Mouse (Mus musculus) forebrain, embryonic 16.5 days (tissue): ENCODE results near the gene Hoxa6. TPM values are rescaled to one million over a fixed set of nuclear protein-coding genes. Genes with fewer than 3 reads are reported as not detected.

Source experiments
- ATAC-seq: fragments of 200-750 bp; cut with Nextera tagmentation; 2 replicates; pipeline ENCODE4 v1.8.0; 2017; ENCODE audit warnings: mild to moderate bottlenecking, moderate library complexity
- H3K27ac ChIP-seq: fragments of 300-500 bp; sonication (generic); 2 replicates; pipeline ENCODE4 v1.5.1; 2014; ENCODE audit warnings: low read length, control low read depth
- H3K27me3 ChIP-seq: fragments of 300-500 bp; sonication (generic); replicated peaks from 2 replicates; pipeline ENCODE4 v1.6.1; 2014; ENCODE audit warnings: low read length; ENCODE audit not compliant: control insufficient read depth, insufficient read depth
- H3K36me3 ChIP-seq: fragments of 300-500 bp; sonication (generic); 2 replicates; pipeline ENCODE4 v1.6.1; 2014; ENCODE audit not compliant: control insufficient read depth, insufficient read depth
- H3K4me1 ChIP-seq: fragments of 300-500 bp; sonication (generic); replicated peaks from 2 replicates; pipeline ENCODE4 v1.6.1; 2014; ENCODE audit warnings: low read length; ENCODE audit not compliant: control insufficient read depth, insufficient read depth
- H3K4me2 ChIP-seq: fragments of 300-500 bp; sonication (generic); 2 replicates; pipeline ENCODE4 v1.6.1; 2014; ENCODE audit warnings: mild to moderate bottlenecking, low read length, control low read depth
- H3K4me3 ChIP-seq: fragments of 300-500 bp; sonication (generic); replicated peaks from 2 replicates; pipeline ENCODE4 v1.5.1; 2014; ENCODE audit warnings: mild to moderate bottlenecking, low read length, control low read depth
- H3K9ac ChIP-seq: fragments of 300-500 bp; sonication (generic); replicated peaks from 2 replicates; pipeline ENCODE4 v1.6.1; 2014; ENCODE audit warnings: low read depth, low read length, control low read depth
- H3K9me3 ChIP-seq: fragments of 300-500 bp; sonication (generic); 2 replicates; pipeline ENCODE4 v1.6.1; 2016; ENCODE audit warnings: low read length; ENCODE audit not compliant: control insufficient read depth
- WGBS: fragments of 180-500 bp; shearing (Covaris S2); extraction: QIAGEN DNeasy Blood & Tissue Kit; methylation state at CpG from one replicate; pipeline ENCODE4 v1.1.7; 2014; 5-methylcytosine and 5-hydroxymethylcytosine counted together
- polyA plus RNA-seq: library from polyadenylated mRNA; unstranded; fragments of >200 nt; fragmentation: Nextera tagmentation; extraction: Ambion mirVana; gene quantifications from 2 replicates; pipeline ENCODE4 v1.2.1, GENCODE M21; 2015

The Hoxa6 gene
- polyA plus RNA-seq, 1 experiment from 2014 or later = not detected

GRCm38 (mm10) chr6:52203371-52204049, 5.0 kb downstream of the Hoxa6 start:
- no peak; the same call in 1 of the 2 replicates for ATAC-seq
- Histone ChIP-seq H3K36me3 (no peaks in the 10 kb centered on the region), H3K27ac (no peak overlapping the region), H3K9ac (no peak overlapping the region), H3K9me3 (no peaks in the 10 kb centered on the region), H3K27me3 (peaks cover 94% of the 10 kb centered on the region), H3K4me3 (0 out of 2 replicates have a peak overlapping the region, but pooled peaks have one; percentile 5), H3K4me1 (peaks cover 8% of the 10 kb centered on the region), H3K4me2 (no peak overlapping the region)
- WGBS = 1% methylated on average over 45 of the region's 46 CpGs

GRCm38 (mm10) chr6:52203121-52203370, 5.5 kb downstream of the Hoxa6 start:
- Histone ChIP-seq H3K4me3 (no peak overlapping the region), H3K4me1 (peaks cover 8% of the 10 kb centered on the region), H3K9me3 (no peaks in the 10 kb centered on the region), H3K4me2 (no peak overlapping the region), H3K27ac (no peak overlapping the region), H3K27me3 (peaks cover 94% of the 10 kb centered on the region), H3K9ac (no peak overlapping the region), H3K36me3 (no peaks in the 10 kb centered on the region)
- ATAC-seq = no peak
- WGBS = under 1% methylated on average over 10 of the region's 10 CpGs

GRCm38 (mm10) chr6:52202362-52203120, 6.0 kb downstream of the Hoxa6 start:
- no peak overlapping the region for H3K4me2 ChIP-seq
- no peak overlapping the region for H3K27ac ChIP-seq
- no peaks in the 10 kb centered on the region for H3K36me3 ChIP-seq
- H3K4me3 ChIP-seq = no peak overlapping the region
- no peaks in the 10 kb centered on the region for H3K9me3 ChIP-seq
- WGBS = 1% methylated on average over 22 of the region's 22 CpGs
- no peak for ATAC-seq
- H3K27me3 ChIP-seq = peaks cover 95% of the 10 kb centered on the region
- H3K9ac ChIP-seq = no peak overlapping the region
- peaks cover 8% of the 10 kb centered on the region for H3K4me1 ChIP-seq

DNA sequence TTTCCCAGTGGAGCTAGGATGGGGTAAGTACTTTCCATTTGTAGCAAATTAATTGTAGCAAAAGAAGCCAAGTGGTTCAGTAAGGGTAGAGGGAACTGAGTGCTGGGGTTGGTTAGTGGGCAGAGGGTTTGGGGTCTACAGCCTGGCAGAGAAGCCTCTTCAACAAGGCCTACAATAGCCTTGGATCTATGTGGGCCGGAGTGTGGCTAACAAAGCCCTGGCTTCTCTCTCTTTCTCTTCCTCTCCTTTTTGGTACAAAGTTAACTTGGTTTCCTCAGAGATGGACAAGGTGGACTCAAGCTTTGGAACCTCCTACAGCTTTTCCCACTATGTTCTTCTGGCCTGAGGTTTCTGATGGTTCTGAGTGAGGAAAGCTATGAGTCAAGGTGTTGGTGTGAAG, 7.3 kb downstream of the Hoxa6 start:
- no peaks in the 10 kb centered on the region for H3K9me3 ChIP-seq
- no peak overlapping the region for H3K27ac ChIP-seq
- no peaks in the 10 kb centered on the region for H3K36me3 ChIP-seq
- H3K4me2 ChIP-seq = no peak overlapping the region
- no peak for ATAC-seq
- H3K4me1 ChIP-seq = peaks cover 8% of the 10 kb centered on the region
- no peak overlapping the region for H3K9ac ChIP-seq
- H3K4me3 ChIP-seq = no peak overlapping the region
- peaks cover 95% of the 10 kb centered on the region for H3K27me3 ChIP-seq
- 9% methylated on average over 1 of the region's 1 CpGs for WGBS

GRCm38 (mm10) chr6:52200751-52201250, 7.7 kb downstream of the Hoxa6 start:
- Histone ChIP-seq H3K9me3 (no peaks in the 10 kb centered on the region), H3K4me2 (no peak overlapping the region), H3K4me3 (no peak overlapping the region), H3K9ac (no peak overlapping the region), H3K27ac (no peak overlapping the region), H3K36me3 (no peaks in the 10 kb centered on the region), H3K4me1 (peaks cover 8% of the 10 kb centered on the region), H3K27me3 (peaks cover 95% of the 10 kb centered on the region)
- ATAC-seq = no peak
- 8% methylated on average over 10 of the region's 10 CpGs for WGBS

- Histone ChIP-seq H3K27me3 (peaks cover 95% of the 10 kb centered on the region), H3K9me3 (no peaks in the 10 kb centered on the region), H3K4me1 (peaks cover 8% of the 10 kb centered on the region), H3K36me3 (no peaks in the 10 kb centered on the region), H3K27ac (no peak overlapping the region), H3K4me2 (no peak overlapping the region), H3K9ac (no peak overlapping the region), H3K4me3 (no peak overlapping the region)
- ATAC-seq = no peak
- 1% methylated on average over 30 of the region's 30 CpGs for WGBS
Observed at GRCm38 (mm10) chr6:52200073-52200750, 8.3 kb downstream of the Hoxa6 start.

GRCm38 (mm10) chr6:52197271-52197670, 11.3 kb downstream of the Hoxa6 start:
- no peak for ATAC-seq
- Histone ChIP-seq H3K27ac (no peak overlapping the region), H3K4me2 (no peak overlapping the region)

GRCm38 (mm10) chr6:52196811-52197210, 11.7 kb downstream of the Hoxa6 start:
- H3K4me2 ChIP-seq = no peak overlapping the region
- no peaks in the 10 kb centered on the region for H3K9me3 ChIP-seq
- H3K36me3 ChIP-seq = no peaks in the 10 kb centered on the region
- no peak overlapping the region for H3K9ac ChIP-seq
- under 1% methylated on average over 9 of the region's 9 CpGs for WGBS
- peaks cover 3% of the 10 kb centered on the region for H3K4me1 ChIP-seq
- no peak overlapping the region for H3K27ac ChIP-seq
- no peak overlapping the region for H3K4me3 ChIP-seq
- peaks cover 96% of the 10 kb centered on the region for H3K27me3 ChIP-seq
- ATAC-seq = no peak

More at GRCm38 (mm10) chr6:52197271-52197670, 11.3 kb downstream of the Hoxa6 start:
- H3K4me1 ChIP-seq = no peaks in the 10 kb centered on the region
- 1% methylated on average over 10 of the region's 10 CpGs for WGBS
- no peak overlapping the region for H3K4me3 ChIP-seq
- peaks cover 96% of the 10 kb centered on the region for H3K27me3 ChIP-seq
- H3K9ac ChIP-seq = no peak overlapping the region
- H3K36me3 ChIP-seq = no peaks in the 10 kb centered on the region
- H3K9me3 ChIP-seq = no peaks in the 10 kb centered on the region

DNA sequence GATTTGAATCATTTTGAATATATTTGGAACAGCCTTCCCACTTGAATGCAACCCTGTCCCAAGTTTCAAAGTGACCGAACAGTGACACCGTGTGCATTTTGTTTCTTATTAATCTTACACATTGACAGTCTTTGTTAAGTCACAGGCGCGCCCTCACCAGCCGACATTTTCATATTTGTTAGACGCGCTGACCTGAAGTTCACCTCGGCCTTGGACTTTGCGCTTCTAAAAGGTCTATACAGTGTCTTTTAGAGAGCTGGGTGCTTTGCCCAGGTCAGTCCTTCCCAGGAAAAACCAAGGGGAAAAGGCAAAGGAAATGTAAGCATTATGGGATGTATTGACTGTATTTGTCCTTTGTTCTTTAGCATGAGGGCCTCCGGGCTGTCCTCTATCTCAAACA, 13.8 kb downstream of the Hoxa6 start:
- H3K27me3 ChIP-seq = peaks cover 94% of the 10 kb centered on the region
- 2% methylated on average over 10 of the region's 10 CpGs for WGBS
- no peak overlapping the region for H3K27ac ChIP-seq
- no peaks in the 10 kb centered on the region for H3K9me3 ChIP-seq
- H3K4me1 ChIP-seq = peaks cover 5% of the 10 kb centered on the region
- H3K4me3 ChIP-seq = no peak overlapping the region
- no peaks in the 10 kb centered on the region for H3K36me3 ChIP-seq
- no peak overlapping the region for H3K9ac ChIP-seq
- H3K4me2 ChIP-seq = no peak overlapping the region
- no peak for ATAC-seq
